Mouse (Mus musculus) stomach, postnatal 0 days (tissue): Measurements from ENCODE around the gene Slc35d3.

Experiments used
- CTCF ChIP-seq: IDR thresholded peaks from 2 replicates; pipeline ENCODE4 v1.5.1; 2016; ENCODE audit warnings: antibody characterized with exemption, low read depth, mild to moderate bottlenecking, moderate library complexity
- EP300 ChIP-seq: optimal IDR thresholded peaks from 2 replicates; pipeline ENCODE3; 2016; ENCODE audit warnings: antibody characterized with exemption

GRCm38 (mm10) chr10:19802958-19803357 lies 48.3 kb downstream of the Slc35d3 start:
- TF ChIP-seq CTCF (no peak), EP300 (no peak)
